Mouse (Mus musculus) bone marrow, adult 2 months (tissue): ENCODE measurements around the gene Ehd2. TPM values are rescaled to one million over a fixed set of nuclear protein-coding genes. Genes with fewer than 3 reads are reported as not detected.

Experiments
- H3K27ac ChIP-seq: fragments of 200-500 bp; 2 replicates; pipeline ENCODE4 v1.5.1; 2012; ENCODE audit warnings: low read depth, mild to moderate bottlenecking, control low read depth, inconsistent platforms, low read length; ENCODE audit not compliant: control insufficient read depth, poor library complexity, insufficient read depth
- H3K4me1 ChIP-seq: fragments of 200-500 bp; 2 replicates; pipeline ENCODE4 v1.6.1; 2011; ENCODE audit warnings: low read length; ENCODE audit not compliant: control insufficient read depth, insufficient read depth
- H3K4me3 ChIP-seq: fragments of 200-500 bp; replicated peaks from 2 replicates; pipeline ENCODE3; 2011; ENCODE audit warnings: mild to moderate bottlenecking, low read depth, low read length, control low read depth; ENCODE audit not compliant: control insufficient read depth
- CTCF ChIP-seq: fragments of 200-500 bp; IDR thresholded peaks from 2 replicates; pipeline ENCODE4 v1.5.1; 2011; ENCODE audit warnings: low read length, control low read depth; ENCODE audit not compliant: control insufficient read depth, insufficient read depth
- POLR2A ChIP-seq: fragments of 200-500 bp; IDR thresholded peaks from 2 replicates; pipeline ENCODE4 v1.6.1; 2011; ENCODE audit warnings: low read depth, mild to moderate bottlenecking, control low read depth, low read length, borderline replicate concordance; ENCODE audit not compliant: control insufficient read depth
- WGBS: fragments of 180-500 bp; shearing (Covaris S2); methylation state at CpG from one replicate; pipeline ENCODE4 v1.1.7; 2018; 5-methylcytosine and 5-hydroxymethylcytosine counted together
- polyA plus RNA-seq: library from polyadenylated mRNA; stranded (reverse); fragments of >200 nt; gene quantifications from 2 replicates; pipeline ENCODE4 v1.2.4, GENCODE M21; 2011; ENCODE audit warnings: low replicate concordance; ENCODE audit not compliant: missing spikeins, insufficient read depth, insufficient read length

Gene Ehd2
- 4.9 and 7.8 TPM in 2 replicates for polyA plus RNA-seq

DNA sequence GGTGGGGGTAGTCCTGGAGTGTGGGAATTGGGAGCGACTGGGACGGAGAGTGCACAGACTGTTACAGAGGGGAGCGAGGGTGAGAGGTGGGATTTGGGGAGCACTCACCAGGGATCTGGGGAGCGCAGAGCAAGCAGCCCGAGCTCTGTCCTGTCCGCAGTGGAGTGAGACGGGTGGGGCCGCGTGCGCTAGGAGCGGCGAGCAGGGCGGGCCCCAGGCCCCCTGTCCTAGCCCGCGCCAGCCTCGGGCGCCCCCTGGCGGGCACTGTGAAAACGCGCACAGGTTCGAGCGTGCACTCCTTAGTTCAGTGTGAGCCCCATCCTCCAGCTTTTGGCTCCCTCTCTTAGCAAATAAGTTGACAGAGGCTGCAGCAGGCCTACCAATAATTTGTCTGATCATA, at the start of gene Ehd2:
Gene Ehd2 (minus strand): TSS at position 256 of the 400 bp plus-strand sequence.
- Histone ChIP-seq H3K4me1 (no peaks in the 10 kb centered on the region; the same call in 1 of the 2 replicates), H3K4me3 (no peak within 1 kb of the TSS), H3K27ac (no peak within 1 kb of the TSS)
- 4% methylated on average over 22 of the region's 22 CpGs for WGBS
- no peak; the same call in 1 of the 2 replicates for TF ChIP-seq POLR2A
- TF ChIP-seq CTCF: peak; percentile 80

DNA sequence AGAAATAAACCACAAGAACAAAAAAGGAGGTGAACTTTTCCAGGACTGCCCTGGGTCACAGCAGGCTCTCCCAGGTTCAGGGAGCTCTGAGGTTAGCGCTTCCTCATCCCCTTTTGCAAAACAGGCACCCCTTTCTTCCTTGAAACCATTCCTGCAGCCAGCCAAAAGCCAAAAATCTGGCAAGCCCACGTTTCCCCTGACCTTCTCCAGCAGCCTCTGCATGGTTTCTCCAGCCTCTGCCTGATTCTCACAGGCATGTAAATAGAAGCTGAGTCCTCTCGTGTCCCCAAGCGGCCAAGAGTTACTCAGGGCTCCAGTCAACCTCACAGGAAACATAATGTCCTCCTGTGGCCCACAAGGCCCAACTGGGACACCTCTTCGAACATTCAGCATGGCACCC, 48.0 kb upstream of the Ehd2 start:
- no peak overlapping the region for H3K4me3 ChIP-seq
- peak overlapping the region; percentile 16 for H3K27ac ChIP-seq
- 41% methylated on average over 5 of the region's 5 CpGs for WGBS
- no peak for TF ChIP-seq CTCF
- TF ChIP-seq POLR2A: no peak
- peaks cover 25% of the 10 kb centered on the region for H3K4me1 ChIP-seq

DNA sequence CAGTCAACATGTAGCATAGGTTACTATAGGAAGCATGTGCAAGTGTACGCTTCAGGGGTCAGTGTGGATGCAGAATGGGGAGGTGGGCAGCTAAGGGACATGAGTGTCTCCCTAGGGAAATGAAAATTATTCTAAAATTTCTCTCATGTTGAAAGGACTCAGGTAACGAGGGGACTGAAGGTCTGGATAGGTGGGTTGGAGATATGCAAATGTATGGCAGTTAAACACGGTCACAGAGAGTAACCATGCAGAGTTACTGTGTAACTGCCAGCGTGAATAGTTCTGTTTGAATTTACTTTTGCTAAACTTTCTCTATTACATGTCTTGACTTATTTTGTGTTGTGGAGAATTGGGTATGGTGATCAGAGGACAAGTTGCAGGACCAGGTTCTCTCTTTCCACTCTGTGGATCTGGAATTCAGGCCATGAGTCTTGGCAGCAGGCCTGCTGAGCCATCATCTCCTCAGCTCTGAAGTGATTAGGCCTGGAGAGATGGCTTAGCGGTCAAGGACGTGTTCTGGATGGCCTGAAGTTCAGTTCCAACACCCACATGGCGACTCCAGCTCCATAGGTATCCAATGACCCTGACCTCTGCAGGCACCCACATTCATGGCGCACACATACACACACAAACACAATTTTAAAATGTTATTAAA, 47.3 kb upstream of the Ehd2 start:
- 79% methylated on average over 8 of the region's 8 CpGs for WGBS
- Histone ChIP-seq H3K4me1 (peaks cover 24% of the 10 kb centered on the region), H3K27ac (peak overlapping the region; percentile 72), H3K4me3 (no peak overlapping the region)
- TF ChIP-seq CTCF (no peak), POLR2A (no peak)

DNA sequence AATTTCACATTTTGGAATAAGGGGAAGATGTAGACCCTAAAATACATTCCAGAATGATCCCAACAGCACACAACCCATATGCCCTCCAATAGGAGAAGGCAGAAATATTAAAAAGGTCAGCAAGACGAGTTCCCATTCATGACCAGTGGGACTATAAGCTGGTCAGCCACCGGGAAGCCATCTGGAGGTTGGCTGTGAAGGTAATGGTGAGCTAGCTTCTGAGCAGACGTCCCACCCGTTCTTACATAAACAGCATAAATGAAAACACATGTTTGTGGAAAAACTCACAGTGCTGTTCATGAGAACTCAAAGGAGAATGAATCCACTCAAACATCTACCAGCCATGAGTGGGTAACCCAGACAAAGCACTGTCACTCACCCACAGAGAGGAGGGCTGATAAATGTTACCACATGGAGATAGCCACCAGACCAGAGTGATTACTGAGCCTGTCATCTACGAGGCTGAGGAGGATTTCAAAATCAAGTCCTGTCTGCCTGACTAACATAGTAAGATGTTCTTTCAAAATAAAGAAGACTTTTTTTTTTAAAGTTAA, 46.4 kb upstream of the Ehd2 start:
- Histone ChIP-seq H3K4me1 (peaks cover 21% of the 10 kb centered on the region), H3K4me3 (no peak overlapping the region), H3K27ac (no peak overlapping the region)
- TF ChIP-seq CTCF (no peak), POLR2A (no peak)
- WGBS: 65% methylated on average over 5 of the region's 5 CpGs

DNA sequence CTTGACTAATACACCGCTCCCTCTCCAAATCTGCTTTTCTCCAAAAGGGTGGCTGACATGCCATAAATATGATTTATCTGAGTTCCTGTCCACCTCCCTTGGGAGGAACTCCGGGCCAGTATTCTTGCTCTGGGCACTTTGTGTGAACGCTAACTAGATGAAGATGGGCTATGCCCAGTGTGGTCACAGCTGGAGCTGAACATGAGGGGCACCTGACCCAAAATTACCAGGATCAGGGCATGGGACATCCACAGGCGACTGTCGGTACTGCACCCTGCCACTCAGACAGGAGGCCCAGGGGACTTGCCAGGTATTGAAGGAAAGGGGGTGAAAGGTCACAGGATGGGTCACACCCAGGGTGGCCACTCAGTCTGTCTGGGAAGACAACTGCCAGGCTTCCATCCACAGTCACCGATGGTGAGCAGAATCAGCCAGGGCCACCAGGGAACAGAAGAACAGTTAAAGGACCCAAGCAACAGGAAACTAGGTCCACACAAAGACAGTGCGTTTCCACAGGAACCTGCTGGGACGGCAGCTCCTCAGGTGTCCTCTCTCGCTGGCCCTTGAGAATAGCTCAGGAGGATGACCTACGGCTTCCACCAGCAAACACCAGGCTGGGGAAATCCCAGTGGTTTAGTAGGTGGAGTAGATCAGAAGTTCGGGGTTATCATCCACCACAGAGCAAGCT, 45.4 kb upstream of the Ehd2 start:
- TF ChIP-seq POLR2A (no peak), CTCF (peak; percentile 42)
- Histone ChIP-seq H3K4me1 (peaks cover 18% of the 10 kb centered on the region), H3K27ac (no peak overlapping the region), H3K4me3 (no peak overlapping the region)
- WGBS: 61% methylated on average over 11 of the region's 11 CpGs

DNA sequence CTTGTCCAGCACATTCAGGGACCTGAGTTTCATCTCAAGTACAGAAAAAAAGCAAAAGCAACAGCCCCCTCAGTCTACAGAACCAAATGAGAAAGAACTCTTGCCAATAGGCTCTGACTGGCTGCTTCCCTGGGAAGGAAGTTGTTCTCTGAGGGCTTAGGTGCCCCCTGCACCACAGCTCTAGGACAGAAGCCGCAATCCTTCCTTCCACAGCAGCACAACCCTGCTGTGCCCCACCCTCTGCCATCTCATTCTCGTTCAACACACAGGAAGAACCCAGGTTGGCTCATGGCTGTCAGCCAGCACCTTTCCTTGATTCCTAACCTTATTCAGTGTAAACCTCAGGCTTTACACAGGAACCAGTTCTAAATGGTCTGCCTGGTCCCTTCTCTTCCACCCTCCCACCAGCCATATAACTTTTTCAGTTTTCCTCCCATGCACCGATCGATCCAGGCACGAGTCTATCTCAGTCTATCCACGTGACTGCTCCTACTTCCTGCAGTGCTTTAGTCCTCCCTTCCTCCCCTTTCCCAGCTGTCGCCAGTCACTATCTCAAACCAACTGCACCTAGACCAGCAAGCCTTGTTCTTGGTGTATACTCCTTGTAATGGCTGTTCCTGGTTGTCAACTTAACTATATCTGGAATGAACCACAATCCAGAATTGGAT, 44.2 kb upstream of the Ehd2 start:
- Histone ChIP-seq H3K27ac (0 out of 2 replicates have a peak overlapping the region, but pooled peaks have one; percentile 17), H3K4me3 (no peak overlapping the region), H3K4me1 (peaks cover 17% of the 10 kb centered on the region)
- WGBS: 13% methylated on average over 7 of the region's 7 CpGs
- TF ChIP-seq POLR2A (no peak), CTCF (no peak)

DNA sequence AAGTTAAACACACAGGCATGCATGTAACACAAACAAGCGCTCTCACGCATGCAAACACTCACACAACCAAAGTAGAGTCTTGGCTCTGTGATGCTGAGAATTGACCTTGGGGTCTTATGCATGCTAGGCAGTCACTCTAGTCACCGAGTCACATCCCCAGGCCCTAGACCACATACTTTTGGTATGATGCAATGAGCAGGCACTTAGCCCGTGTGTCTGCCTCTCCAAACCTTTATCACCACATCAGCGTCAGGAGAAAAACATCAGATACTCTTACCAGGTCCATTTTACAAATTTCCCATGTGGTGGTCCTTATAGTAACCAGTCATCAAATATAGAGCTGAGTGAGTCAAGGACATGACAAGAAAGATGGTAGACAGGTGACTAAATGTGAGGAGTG, 43.3 kb upstream of the Ehd2 start:
- Histone ChIP-seq H3K4me3 (no peak overlapping the region), H3K27ac (no peak overlapping the region), H3K4me1 (peaks cover 16% of the 10 kb centered on the region)
- TF ChIP-seq POLR2A (no peak), CTCF (no peak)
- 56% methylated on average over 5 of the region's 5 CpGs for WGBS

DNA sequence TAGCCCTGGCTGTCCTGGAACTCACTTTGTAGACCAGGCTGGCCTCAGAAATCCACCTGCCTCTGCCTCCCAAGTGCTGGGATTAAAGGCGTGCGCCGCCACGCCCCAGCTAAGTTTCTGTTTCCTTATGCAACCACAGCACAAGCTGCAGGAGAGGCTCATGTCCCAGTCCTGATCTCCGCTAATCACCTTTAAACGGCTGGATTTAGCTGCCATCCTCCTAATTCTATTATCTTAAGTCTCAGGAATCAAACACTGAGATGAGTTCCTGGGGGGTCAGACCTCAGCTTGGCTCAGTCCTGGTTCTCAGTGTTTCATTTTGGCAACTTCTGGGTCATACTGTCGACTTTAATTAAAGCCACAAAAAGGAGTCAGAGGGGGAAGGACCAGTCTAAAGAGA, 42.3 kb upstream of the Ehd2 start:
- H3K4me1 ChIP-seq: peaks cover 13% of the 10 kb centered on the region

More for the DNA sequence above, 42.3 kb upstream of the Ehd2 start:
- WGBS: 78% methylated on average over 7 of the region's 7 CpGs
- TF ChIP-seq POLR2A (no peak), CTCF (no peak)
- H3K27ac ChIP-seq: no peak overlapping the region
- no peak overlapping the region for H3K4me3 ChIP-seq
